Mouse (Mus musculus): ENCODE results near the gene Cenpm. TPM values are rescaled to one million over a fixed set of nuclear protein-coding genes. Genes with fewer than 3 reads are reported as not detected.

The Cenpm gene
- polyA plus RNA-seq, 1 experiment from 2014 or later: 73.0 TPM

DNA sequence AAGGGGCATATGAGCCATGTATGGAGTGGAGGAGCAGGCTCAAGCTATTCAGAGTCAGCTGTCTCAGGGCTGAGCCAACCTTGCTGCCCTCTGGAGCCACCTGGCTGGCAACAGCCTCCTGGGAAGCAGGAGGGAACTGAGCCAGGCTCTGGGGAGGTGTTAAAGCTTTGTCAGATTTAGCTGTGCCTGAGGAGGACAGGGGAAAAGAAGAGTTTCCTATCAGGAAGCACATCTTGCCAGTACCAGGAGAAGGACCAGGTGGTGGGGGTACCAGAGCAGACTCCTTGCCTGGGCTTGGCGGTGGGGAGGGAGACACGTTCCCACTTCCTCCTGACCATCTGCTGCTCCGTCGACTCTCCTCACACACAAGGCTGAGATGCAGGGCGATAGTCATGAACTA, 33.0 kb upstream of the Cenpm start:
- WGBS: 67% methylated on average over 5 of the region's 5 CpGs
- no peak overlapping the region for H3K4me2 ChIP-seq (ENCODE audit: low read length)
- peaks cover 14 to 18% of the 10 kb centered on the region in 2 experiments for H3K4me1 ChIP-seq (ENCODE audit: control insufficient read depth in 2 of 2, insufficient read depth in 2 of 2, low read length in 2 of 2)
- no peaks in the 10 kb centered on the region for H3K36me3 ChIP-seq (ENCODE audit: control insufficient read depth, insufficient read depth, low read length)
- H3K27me3 ChIP-seq (ENCODE audit: control insufficient read depth, insufficient read depth, low read length): peaks cover 42% of the 10 kb centered on the region
- no peak overlapping the region for H3K27ac ChIP-seq (replicated peaks in 1 of 2; ENCODE audit: control insufficient read depth in 1 of 2, insufficient read depth in 1 of 2, low read depth in 2 of 2, low read length in 2 of 2)
- H3K9ac ChIP-seq (ENCODE audit: low read length): no peak overlapping the region
- ATAC-seq (ENCODE audit: insufficient number of reproducible peaks, insufficient read depth, low FRiP score, low read depth): no peak
- H3K4me3 ChIP-seq (ENCODE audit: control insufficient read depth in 1 of 2, insufficient read depth in 1 of 2, low read depth in 1 of 2, low read length in 2 of 2): no peak overlapping the region
- H3K9me3 ChIP-seq (ENCODE audit: control insufficient read depth, low read length): no peaks in the 10 kb centered on the region

DNA sequence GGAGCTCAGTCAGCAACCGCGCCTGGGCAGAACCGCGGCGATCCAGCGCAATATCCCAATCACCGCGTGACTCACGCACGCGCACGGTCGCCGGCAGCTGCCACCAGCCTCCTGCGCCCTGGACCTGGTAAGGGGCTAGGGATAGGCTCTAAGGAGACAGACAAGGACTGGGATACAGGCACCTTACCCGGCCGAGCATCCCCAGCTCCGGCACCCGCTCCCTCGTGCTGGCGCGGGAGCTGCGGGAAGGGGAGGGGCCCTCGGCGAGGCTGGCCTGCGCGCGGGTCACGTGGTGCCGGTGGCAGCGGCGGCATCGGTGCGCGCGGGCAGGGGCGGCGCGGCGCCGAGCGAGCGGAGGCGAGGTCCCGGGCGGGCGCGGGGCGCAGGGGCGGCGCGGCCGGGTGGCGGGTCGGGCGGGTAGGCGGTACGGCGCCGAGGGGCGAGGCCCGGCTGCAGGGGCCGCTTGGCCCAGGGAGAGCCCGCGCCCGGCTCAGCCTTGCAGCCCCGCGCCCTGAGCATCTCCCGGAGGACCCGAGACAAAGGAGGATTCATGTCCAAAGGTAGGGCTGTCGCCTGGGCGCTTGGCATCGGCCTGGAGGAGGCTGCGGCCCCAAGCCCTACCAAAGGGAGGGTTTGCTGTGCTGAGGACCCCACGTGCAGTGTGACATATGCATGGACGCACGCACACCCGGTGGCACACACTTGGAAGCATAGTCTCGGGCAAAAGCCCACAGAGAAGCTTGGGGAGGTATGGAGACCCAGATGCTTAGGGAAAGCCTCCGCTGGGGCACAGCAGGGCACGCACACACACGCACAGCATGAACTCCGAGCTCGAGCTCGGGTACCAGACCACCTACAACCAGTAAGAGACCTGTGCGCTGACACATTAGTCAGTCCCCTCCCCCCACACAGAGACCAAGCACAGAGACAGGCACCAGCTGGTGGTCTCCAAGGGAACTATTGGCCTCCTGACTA, 30.7 kb upstream of the Cenpm start:
- H3K9ac ChIP-seq (ENCODE audit: low read length): peak overlapping the region; percentile 70
- no peak for ATAC-seq (ENCODE audit: insufficient number of reproducible peaks, insufficient read depth, low FRiP score, low read depth)

GRCm38 (mm10) chr15:82274593-82274926, 30.0 kb upstream of the Cenpm start, which contains the start of gene Sept3:
Gene Sept3 (plus strand): TSS chr15:82274893.
- Histone ChIP-seq H3K9ac (ENCODE audit: low read length) (peak within 1 kb of the TSS; percentile 70), H3K27me3 (ENCODE audit: control insufficient read depth, insufficient read depth, low read length) (peaks cover 55% of the 10 kb centered on the region), H3K4me2 (ENCODE audit: low read length) (peak within 1 kb of the TSS; percentile 98), H3K27ac (replicated peaks in 1 of 2; ENCODE audit: control insufficient read depth in 1 of 2, insufficient read depth in 1 of 2, low read depth in 2 of 2, low read length in 2 of 2) (no peak within 1 kb of the TSS), H3K36me3 (ENCODE audit: control insufficient read depth, insufficient read depth, low read length) (no peaks in the 10 kb centered on the region), H3K9me3 (ENCODE audit: control insufficient read depth, low read length) (no peaks in the 10 kb centered on the region), H3K4me3 (ENCODE audit: control insufficient read depth in 1 of 2, insufficient read depth in 1 of 2, low read depth in 1 of 2, low read length in 2 of 2) (peak within 1 kb of the TSS; percentile 50 to 51), H3K4me1 (ENCODE audit: control insufficient read depth in 2 of 2, insufficient read depth in 2 of 2, low read length in 2 of 2) (peaks cover 13 to 15% of the 10 kb centered on the region in 2 experiments)
- no peak for ATAC-seq (ENCODE audit: insufficient number of reproducible peaks, insufficient read depth, low FRiP score, low read depth)
- WGBS: 30% methylated on average over 6 of the region's 6 CpGs

More for the DNA sequence above, 30.7 kb upstream of the Cenpm start:
- Histone ChIP-seq H3K4me1 (ENCODE audit: control insufficient read depth in 2 of 2, insufficient read depth in 2 of 2, low read length in 2 of 2) (peaks cover 14 to 16% of the 10 kb centered on the region in 2 experiments), H3K27ac (replicated peaks in 1 of 2; ENCODE audit: control insufficient read depth in 1 of 2, insufficient read depth in 1 of 2, low read depth in 2 of 2, low read length in 2 of 2) (no peak overlapping the region), H3K27me3 (ENCODE audit: control insufficient read depth, insufficient read depth, low read length) (peaks cover 55% of the 10 kb centered on the region), H3K36me3 (ENCODE audit: control insufficient read depth, insufficient read depth, low read length) (no peaks in the 10 kb centered on the region), H3K4me2 (ENCODE audit: low read length) (peak overlapping the region; percentile 98), H3K4me3 (ENCODE audit: control insufficient read depth in 1 of 2, insufficient read depth in 1 of 2, low read depth in 1 of 2, low read length in 2 of 2) (peak overlapping the region; percentile 50 to 51), H3K9me3 (ENCODE audit: control insufficient read depth, low read length) (no peaks in the 10 kb centered on the region)
- under 1% methylated on average over 73 of the region's 86 CpGs for WGBS

- no peak overlapping the region for H3K27ac ChIP-seq (replicated peaks in 1 of 2; ENCODE audit: control insufficient read depth in 1 of 2, insufficient read depth in 1 of 2, low read depth in 2 of 2, low read length in 2 of 2)
- 78% methylated on average over 6 of the region's 6 CpGs for WGBS
- H3K9me3 ChIP-seq (ENCODE audit: control insufficient read depth, low read length): no peaks in the 10 kb centered on the region
- no peak overlapping the region for H3K4me3 ChIP-seq (ENCODE audit: control insufficient read depth in 1 of 2, insufficient read depth in 1 of 2, low read depth in 1 of 2, low read length in 2 of 2)
- H3K9ac ChIP-seq (ENCODE audit: low read length): no peak overlapping the region
- peaks cover 14 to 15% of the 10 kb centered on the region in 2 experiments for H3K4me1 ChIP-seq (ENCODE audit: control insufficient read depth in 2 of 2, insufficient read depth in 2 of 2, low read length in 2 of 2)
- no peaks in the 10 kb centered on the region for H3K36me3 ChIP-seq (ENCODE audit: control insufficient read depth, insufficient read depth, low read length)
- no peak overlapping the region for H3K4me2 ChIP-seq (ENCODE audit: low read length)
- H3K27me3 ChIP-seq (ENCODE audit: control insufficient read depth, insufficient read depth, low read length): peaks cover 55% of the 10 kb centered on the region
- ATAC-seq (ENCODE audit: insufficient number of reproducible peaks, insufficient read depth, low FRiP score, low read depth): no peak
These were observed 27.7 kb upstream of the Cenpm start for GRCm38 (mm10) chr15:82272295-82272694.

DNA sequence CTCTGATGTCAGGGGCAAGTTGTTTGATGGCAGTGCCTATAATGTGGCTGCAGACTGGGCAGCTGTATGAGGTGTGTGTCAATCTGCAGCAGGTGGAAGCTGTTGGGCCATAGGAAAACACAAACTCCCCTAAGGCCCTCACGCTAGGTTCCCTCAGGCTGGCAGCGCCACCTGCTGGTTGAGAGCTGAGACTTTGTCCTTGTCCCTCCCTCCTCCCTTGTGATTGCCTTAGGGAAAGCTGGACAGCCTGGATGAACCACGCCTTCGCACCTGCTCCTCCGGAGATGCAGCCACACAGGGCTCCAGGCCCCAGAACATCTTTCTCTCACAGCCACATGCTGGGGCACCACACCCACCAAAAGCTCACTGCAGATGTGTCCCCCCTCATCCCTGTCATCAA, 26.7 kb upstream of the Cenpm start:
- Histone ChIP-seq H3K27ac (replicated peaks in 1 of 2; ENCODE audit: control insufficient read depth in 1 of 2, insufficient read depth in 1 of 2, low read depth in 2 of 2, low read length in 2 of 2) (no peak overlapping the region), H3K27me3 (ENCODE audit: control insufficient read depth, insufficient read depth, low read length) (peaks cover 47% of the 10 kb centered on the region), H3K36me3 (ENCODE audit: control insufficient read depth, insufficient read depth, low read length) (no peaks in the 10 kb centered on the region), H3K4me3 (ENCODE audit: control insufficient read depth in 1 of 2, insufficient read depth in 1 of 2, low read depth in 1 of 2, low read length in 2 of 2) (no peak overlapping the region), H3K9me3 (ENCODE audit: control insufficient read depth, low read length) (no peaks in the 10 kb centered on the region), H3K4me1 (ENCODE audit: control insufficient read depth in 2 of 2, insufficient read depth in 2 of 2, low read length in 2 of 2) (peaks cover 14 to 15% of the 10 kb centered on the region in 2 experiments), H3K9ac (ENCODE audit: low read length) (no peak overlapping the region), H3K4me2 (ENCODE audit: low read length) (no peak overlapping the region)
- ATAC-seq (ENCODE audit: insufficient number of reproducible peaks, insufficient read depth, low FRiP score, low read depth): no peak
- WGBS: 7% methylated on average over 5 of the region's 5 CpGs

DNA sequence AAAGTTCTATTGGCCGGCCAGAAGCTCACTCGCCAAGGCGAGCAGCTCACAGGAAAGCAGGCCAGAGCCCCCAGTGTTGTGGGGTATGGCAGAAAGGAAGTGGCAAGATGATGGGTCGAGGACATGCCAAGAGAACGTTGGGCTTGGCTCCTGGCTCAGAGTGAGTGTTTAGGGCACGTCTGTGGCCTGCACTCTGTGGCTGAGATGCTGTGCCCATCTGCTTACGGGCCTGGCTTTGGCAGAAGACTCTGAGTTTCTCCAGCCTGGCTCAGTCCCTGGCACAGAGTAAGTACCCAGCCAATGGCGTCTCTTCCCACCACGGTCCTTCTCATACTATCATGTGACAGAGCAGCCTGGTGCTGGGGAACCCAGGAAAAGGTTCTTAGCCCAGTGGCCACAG, 24.2 kb upstream of the Cenpm start:
- Histone ChIP-seq H3K9me3 (ENCODE audit: control insufficient read depth, low read length) (no peaks in the 10 kb centered on the region), H3K9ac (ENCODE audit: low read length) (no peak overlapping the region), H3K36me3 (ENCODE audit: control insufficient read depth, insufficient read depth, low read length) (no peaks in the 10 kb centered on the region), H3K4me1 (ENCODE audit: control insufficient read depth in 2 of 2, insufficient read depth in 2 of 2, low read length in 2 of 2) (peaks cover 7 to 13% of the 10 kb centered on the region in 2 experiments), H3K4me2 (ENCODE audit: low read length) (no peak overlapping the region), H3K4me3 (ENCODE audit: control insufficient read depth in 1 of 2, insufficient read depth in 1 of 2, low read depth in 1 of 2, low read length in 2 of 2) (no peak overlapping the region), H3K27ac (replicated peaks in 1 of 2; ENCODE audit: control insufficient read depth in 1 of 2, insufficient read depth in 1 of 2, low read depth in 2 of 2, low read length in 2 of 2) (no peak overlapping the region), H3K27me3 (ENCODE audit: control insufficient read depth, insufficient read depth, low read length) (peaks cover 22% of the 10 kb centered on the region)
- WGBS: 80% methylated on average over 9 of the region's 9 CpGs
- no peak for ATAC-seq (ENCODE audit: insufficient number of reproducible peaks, insufficient read depth, low FRiP score, low read depth)

- no peaks in the 10 kb centered on the region for H3K36me3 ChIP-seq (ENCODE audit: control insufficient read depth, insufficient read depth, low read length)
- H3K4me3 ChIP-seq (ENCODE audit: control insufficient read depth in 1 of 2, insufficient read depth in 1 of 2, low read depth in 1 of 2, low read length in 2 of 2): no peak overlapping the region
- no peaks in the 10 kb centered on the region for H3K9me3 ChIP-seq (ENCODE audit: control insufficient read depth, low read length)
- no peak overlapping the region for H3K27ac ChIP-seq (replicated peaks in 1 of 2; ENCODE audit: control insufficient read depth in 1 of 2, insufficient read depth in 1 of 2, low read depth in 2 of 2, low read length in 2 of 2)
- ATAC-seq (ENCODE audit: insufficient number of reproducible peaks, insufficient read depth, low FRiP score, low read depth): no peak
- H3K4me2 ChIP-seq (ENCODE audit: low read length): no peak overlapping the region
- peaks cover 16% of the 10 kb centered on the region for H3K27me3 ChIP-seq (ENCODE audit: control insufficient read depth, insufficient read depth, low read length)
- peaks cover 7 to 13% of the 10 kb centered on the region in 2 experiments for H3K4me1 ChIP-seq (ENCODE audit: control insufficient read depth in 2 of 2, insufficient read depth in 2 of 2, low read length in 2 of 2)
- WGBS: 47% methylated on average over 3 of the region's 3 CpGs
- no peak overlapping the region for H3K9ac ChIP-seq (ENCODE audit: low read length)
These were observed 23.6 kb upstream of the Cenpm start for GRCm38 (mm10) chr15:82268185-82268584.
